Mouse (Mus musculus) heart, postnatal 0 days (tissue): ENCODE data around the gene Gm20662.

Experiments used
- CTCF ChIP-seq: IDR thresholded peaks from 2 replicates; pipeline ENCODE4 v1.5.1; 2016; ENCODE audit warnings: antibody characterized with exemption, control low read depth, low read depth
- EP300 ChIP-seq: IDR thresholded peaks from 2 replicates; pipeline ENCODE4 v1.6.1; 2016; ENCODE audit warnings: antibody characterized with exemption, low read depth

- TF ChIP-seq CTCF = no peak
- no peak for TF ChIP-seq EP300
Observed at GRCm38 (mm10) chr9:108072481-108072924, 76.4 kb downstream of the Gm20662 start.
